Mouse (Mus musculus): ENCODE measurements around the gene Pitpnc1.

DNA sequence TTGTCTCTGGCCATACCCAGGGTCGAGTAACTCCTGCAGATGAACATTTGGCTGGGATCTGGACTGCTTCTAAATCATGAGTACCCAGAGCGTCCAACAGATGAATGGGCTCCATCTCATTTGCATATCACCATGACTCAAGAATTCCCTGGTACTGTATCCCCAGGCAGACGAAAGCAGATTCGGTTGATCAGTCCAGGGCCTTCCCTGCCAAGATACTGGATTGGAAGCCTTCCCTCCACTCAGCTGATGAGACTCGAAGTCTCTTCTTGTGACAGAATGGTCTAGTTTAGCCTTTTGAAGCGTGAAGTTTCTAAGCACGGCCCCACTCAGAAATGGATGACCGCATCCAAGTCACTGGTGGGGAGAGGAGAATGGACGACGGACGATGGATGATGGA is 134.7 kb downstream of the Pitpnc1 start:
- TF ChIP-seq CTCF (IDR thresholded peaks at IDR 0.05; ENCODE audit: low read depth, low read length) (no peak), POLR2A (IDR thresholded peaks at IDR 0.05; ENCODE audit: extremely low read depth, insufficient read depth, low read length) (no peak)
